Mouse (Mus musculus) hindbrain, embryonic 15.5 days (tissue): ENCODE measurements at regions not wholly inside any gene's neighbourhood (a gene's known extent, or its start where the extent isn't known, plus 50 kb on each side); places are given as distances from the start of the nearest gene placed in this dataset.

ENCODE experiments used
- ATAC-seq: fragments of 200-750 bp; cut with Nextera tagmentation; 2 replicates; pipeline ENCODE4 v1.8.0; 2017; ENCODE audit warnings: low read depth, moderate number of reproducible peaks, moderate TSS enrichment; ENCODE audit not compliant: low FRiP score
- H3K27ac ChIP-seq: fragments of 300-500 bp; sonication (generic); replicated peaks from 2 replicates; pipeline ENCODE4 v1.5.1; 2015; ENCODE audit warnings: mild to moderate bottlenecking, inconsistent platforms
- H3K27me3 ChIP-seq: fragments of 300-500 bp; sonication (generic); 2 replicates; pipeline ENCODE4 v1.6.1; 2015; ENCODE audit warnings: control low read depth, inconsistent platforms
- H3K36me3 ChIP-seq: fragments of 300-500 bp; sonication (generic); 2 replicates; pipeline ENCODE4 v1.6.1; 2015; ENCODE audit warnings: control low read depth, inconsistent platforms
- H3K4me1 ChIP-seq: fragments of 300-500 bp; sonication (generic); replicated peaks from 2 replicates; pipeline ENCODE4 v1.6.1; 2015; ENCODE audit warnings: control low read depth, inconsistent platforms
- H3K4me2 ChIP-seq: fragments of 300-500 bp; sonication (generic); 2 replicates; pipeline ENCODE4 v1.6.1; 2015; ENCODE audit warnings: moderate library complexity, mild to moderate bottlenecking, inconsistent platforms
- H3K4me3 ChIP-seq: fragments of 300-500 bp; sonication (generic); 2 replicates; pipeline ENCODE4 v1.5.1; 2015; ENCODE audit warnings: mild to moderate bottlenecking, inconsistent platforms
- H3K9ac ChIP-seq: fragments of 300-500 bp; sonication (generic); 2 replicates; pipeline ENCODE4 v1.6.1; 2015; ENCODE audit warnings: inconsistent platforms
- H3K9me3 ChIP-seq: fragments of 300-500 bp; sonication (generic); 2 replicates; pipeline ENCODE4 v1.6.1; 2016; ENCODE audit warnings: control low read depth, inconsistent platforms
- WGBS: fragments of 180-500 bp; shearing (Covaris S2); methylation state at CpG from one replicate; pipeline ENCODE4 v1.1.7; 2015; 5-methylcytosine and 5-hydroxymethylcytosine counted together

- H3K4me3 ChIP-seq = no peak overlapping the region
- no peak overlapping the region for H3K9ac ChIP-seq
- H3K9me3 ChIP-seq = no peaks in the 10 kb centered on the region
- WGBS = 32% methylated on average over 4 of the region's 4 CpGs
- H3K4me2 ChIP-seq = no peak overlapping the region
- no peak for ATAC-seq
- no peaks in the 10 kb centered on the region for H3K36me3 ChIP-seq
- H3K4me1 ChIP-seq = no peaks in the 10 kb centered on the region
- no peak overlapping the region for H3K27ac ChIP-seq
- no peaks in the 10 kb centered on the region for H3K27me3 ChIP-seq
Observed at GRCm38 (mm10) chr12:93549900-93550299, 1700.9 kb upstream of the Sel1l start.

- no peaks in the 10 kb centered on the region for H3K36me3 ChIP-seq
- H3K27ac ChIP-seq = no peak overlapping the region
- 89% methylated on average over 2 of the region's 2 CpGs for WGBS
- no peak overlapping the region for H3K4me2 ChIP-seq
- ATAC-seq = no peak
- H3K4me3 ChIP-seq = no peak overlapping the region
- H3K4me1 ChIP-seq = no peaks in the 10 kb centered on the region
- no peaks in the 10 kb centered on the region for H3K9me3 ChIP-seq
- no peak overlapping the region for H3K9ac ChIP-seq
- no peaks in the 10 kb centered on the region for H3K27me3 ChIP-seq
Observed at GRCm38 (mm10) chr12:93523465-93523864, 1674.5 kb upstream of the Sel1l start.

DNA sequence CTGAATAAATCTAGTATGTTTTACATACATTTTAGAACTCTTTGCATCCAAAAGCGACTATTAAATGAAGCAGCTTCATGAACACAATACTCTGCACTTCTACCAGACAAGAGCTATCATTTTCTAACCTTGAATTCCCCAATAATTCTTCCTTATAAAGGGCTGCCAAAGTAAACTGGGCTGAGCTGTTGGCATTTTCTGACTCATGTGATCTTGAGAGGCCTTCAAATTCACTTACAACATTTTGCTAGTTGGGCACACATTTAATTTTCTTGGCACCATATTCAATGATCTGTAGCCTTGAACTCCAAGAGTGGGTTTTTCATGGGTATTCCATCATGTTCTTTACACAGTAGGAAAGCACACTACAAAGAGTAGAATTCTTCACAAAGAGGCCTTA lies 1637.4 kb upstream of the Sel1l start:
- Histone ChIP-seq H3K27me3 (no peaks in the 10 kb centered on the region), H3K4me2 (no peak overlapping the region), H3K9ac (no peak overlapping the region), H3K27ac (no peak overlapping the region), H3K9me3 (no peaks in the 10 kb centered on the region), H3K4me1 (no peaks in the 10 kb centered on the region), H3K4me3 (no peak overlapping the region), H3K36me3 (no peaks in the 10 kb centered on the region)
- 92% methylated on average over 1 of the region's 1 CpGs for WGBS
- no peak for ATAC-seq

GRCm38 (mm10) chr12:93462106-93462505 lies 1613.1 kb upstream of the Sel1l start:
- H3K4me2 ChIP-seq = no peak overlapping the region
- no peaks in the 10 kb centered on the region for H3K27me3 ChIP-seq
- H3K4me1 ChIP-seq = no peaks in the 10 kb centered on the region
- no peak for ATAC-seq
- no peak overlapping the region for H3K27ac ChIP-seq
- no peaks in the 10 kb centered on the region for H3K36me3 ChIP-seq
- no peak overlapping the region for H3K9ac ChIP-seq
- H3K4me3 ChIP-seq = no peak overlapping the region
- H3K9me3 ChIP-seq = no peaks in the 10 kb centered on the region

DNA sequence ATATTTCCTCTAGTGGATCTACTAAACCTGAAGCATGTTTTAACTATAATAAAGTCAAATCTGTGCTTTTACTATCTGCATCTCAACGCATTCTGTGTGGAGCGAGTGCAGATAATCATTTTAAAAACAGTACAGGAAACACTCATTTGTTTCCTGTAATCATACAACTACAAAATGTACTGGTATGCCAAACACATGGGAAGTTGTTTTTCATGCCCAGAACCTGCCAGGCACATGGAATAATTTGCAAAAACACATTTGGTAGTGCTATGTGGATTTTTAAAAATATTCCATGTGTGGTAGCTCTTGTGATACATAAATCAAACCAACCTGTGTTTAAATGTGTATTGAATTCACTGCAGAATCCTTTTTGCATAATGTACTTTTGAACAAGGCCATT lies 1600.5 kb upstream of the Sel1l start:
- Histone ChIP-seq H3K27me3 (no peaks in the 10 kb centered on the region), H3K4me2 (no peak overlapping the region), H3K4me1 (no peaks in the 10 kb centered on the region), H3K36me3 (no peaks in the 10 kb centered on the region), H3K9ac (no peak overlapping the region), H3K9me3 (no peaks in the 10 kb centered on the region), H3K27ac (no peak overlapping the region), H3K4me3 (no peak overlapping the region)
- no peak for ATAC-seq
- WGBS = 93% methylated on average over 2 of the region's 2 CpGs

DNA sequence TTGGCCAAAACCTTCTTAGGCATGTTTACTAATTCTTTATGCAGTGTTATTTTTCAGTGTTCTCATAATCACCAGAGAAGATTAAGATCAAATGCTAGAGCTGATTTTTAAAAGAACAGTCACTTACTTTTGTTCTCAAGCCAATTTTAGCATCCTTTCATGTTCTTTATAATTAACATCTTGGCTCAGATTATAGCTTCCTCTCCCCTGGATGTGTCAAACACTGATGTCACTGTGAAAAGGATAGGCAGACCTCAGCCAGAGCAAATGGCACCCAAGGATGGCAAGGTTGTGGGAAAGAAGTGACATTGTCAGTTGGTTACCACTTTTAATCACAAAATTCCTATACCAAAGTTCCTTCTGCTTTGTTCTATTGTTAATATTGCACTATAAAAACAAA lies 1580.3 kb upstream of the Sel1l start:
- ATAC-seq = no peak
- no peaks in the 10 kb centered on the region for H3K27me3 ChIP-seq
- no peak overlapping the region for H3K4me3 ChIP-seq
- no peak overlapping the region for H3K4me2 ChIP-seq
- no peak overlapping the region for H3K9ac ChIP-seq
- no peaks in the 10 kb centered on the region for H3K9me3 ChIP-seq
- H3K4me1 ChIP-seq = no peaks in the 10 kb centered on the region
- H3K36me3 ChIP-seq = no peaks in the 10 kb centered on the region
- no peak overlapping the region for H3K27ac ChIP-seq

- H3K9ac ChIP-seq = no peak overlapping the region
- WGBS = 52% methylated on average over 2 of the region's 2 CpGs
- H3K27me3 ChIP-seq = no peaks in the 10 kb centered on the region
- H3K27ac ChIP-seq = no peak overlapping the region
- H3K9me3 ChIP-seq = no peaks in the 10 kb centered on the region
- no peak overlapping the region for H3K4me3 ChIP-seq
- H3K4me1 ChIP-seq = no peaks in the 10 kb centered on the region
- no peak for ATAC-seq
- no peak overlapping the region for H3K4me2 ChIP-seq
- H3K36me3 ChIP-seq = no peaks in the 10 kb centered on the region
Observed at GRCm38 (mm10) chr12:93427988-93428387, 1579.0 kb upstream of the Sel1l start.

GRCm38 (mm10) chr12:93416381-93416780 lies 1567.4 kb upstream of the Sel1l start:
- Histone ChIP-seq H3K4me2 (no peak overlapping the region), H3K36me3 (no peaks in the 10 kb centered on the region), H3K27ac (no peak overlapping the region), H3K4me1 (no peaks in the 10 kb centered on the region), H3K9ac (no peak overlapping the region), H3K27me3 (no peaks in the 10 kb centered on the region), H3K9me3 (no peaks in the 10 kb centered on the region), H3K4me3 (no peak overlapping the region)
- 44% methylated on average over 6 of the region's 6 CpGs for WGBS
- ATAC-seq = no peak

GRCm38 (mm10) chr12:93415791-93416190 lies 1566.8 kb upstream of the Sel1l start:
- no peak overlapping the region for H3K9ac ChIP-seq
- 59% methylated on average over 1 of the region's 1 CpGs for WGBS
- no peaks in the 10 kb centered on the region for H3K4me1 ChIP-seq
- no peak for ATAC-seq
- no peaks in the 10 kb centered on the region for H3K9me3 ChIP-seq
- H3K4me3 ChIP-seq = no peak overlapping the region
- no peak overlapping the region for H3K4me2 ChIP-seq
- no peaks in the 10 kb centered on the region for H3K27me3 ChIP-seq
- no peaks in the 10 kb centered on the region for H3K36me3 ChIP-seq
- no peak overlapping the region for H3K27ac ChIP-seq

DNA sequence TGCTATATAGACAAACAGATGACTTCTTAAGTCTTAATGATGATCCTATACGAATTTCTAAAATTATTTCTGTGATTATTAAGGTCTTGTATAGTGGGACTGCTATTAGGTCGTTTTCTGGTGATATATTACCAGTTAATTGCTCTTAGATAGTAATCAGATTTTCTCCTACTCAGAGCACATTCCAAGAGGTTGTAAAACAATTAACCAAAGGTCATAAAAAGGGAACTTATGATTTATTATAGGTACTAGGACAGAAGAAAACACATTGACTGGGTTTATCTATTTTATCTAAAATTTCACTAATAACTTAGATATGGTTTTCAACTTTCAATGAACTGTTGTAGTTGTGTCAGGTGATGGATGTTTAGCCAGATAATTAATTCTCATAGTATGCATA lies 1536.6 kb upstream of the Sel1l start:
- no peak overlapping the region for H3K27ac ChIP-seq
- no peak overlapping the region for H3K4me2 ChIP-seq
- H3K9me3 ChIP-seq = no peaks in the 10 kb centered on the region
- no peak overlapping the region for H3K9ac ChIP-seq
- no peaks in the 10 kb centered on the region for H3K36me3 ChIP-seq
- H3K4me3 ChIP-seq = no peak overlapping the region
- no peaks in the 10 kb centered on the region for H3K27me3 ChIP-seq
- WGBS = 54% methylated on average over 2 of the region's 2 CpGs
- no peak for ATAC-seq
- no peaks in the 10 kb centered on the region for H3K4me1 ChIP-seq

DNA sequence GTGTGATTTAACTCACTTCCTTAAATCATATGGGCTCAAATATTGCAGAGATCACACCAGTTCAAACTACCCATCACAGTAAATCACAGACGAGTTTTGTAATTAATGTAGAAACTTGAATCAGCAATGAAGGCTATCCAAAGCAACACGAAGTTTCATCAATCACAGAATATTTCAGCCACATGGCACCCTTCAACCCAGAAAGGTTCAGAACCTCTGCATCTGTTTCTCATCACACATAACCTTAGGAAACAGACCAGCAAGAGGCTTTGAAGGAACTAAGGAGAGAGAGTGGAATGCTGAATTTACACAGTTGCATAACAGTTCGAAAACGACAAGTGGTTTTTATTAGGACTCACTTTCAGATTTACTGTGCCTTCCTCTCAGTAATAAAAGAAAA lies 1494.0 kb upstream of the Sel1l start:
- H3K9ac ChIP-seq = no peak overlapping the region
- H3K4me2 ChIP-seq = no peak overlapping the region
- ATAC-seq = no peak
- no peaks in the 10 kb centered on the region for H3K9me3 ChIP-seq
- WGBS = 78% methylated on average over 4 of the region's 4 CpGs
- no peaks in the 10 kb centered on the region for H3K36me3 ChIP-seq
- no peak overlapping the region for H3K27ac ChIP-seq
- H3K4me1 ChIP-seq = no peaks in the 10 kb centered on the region
- H3K4me3 ChIP-seq = no peak overlapping the region
- no peaks in the 10 kb centered on the region for H3K27me3 ChIP-seq

DNA sequence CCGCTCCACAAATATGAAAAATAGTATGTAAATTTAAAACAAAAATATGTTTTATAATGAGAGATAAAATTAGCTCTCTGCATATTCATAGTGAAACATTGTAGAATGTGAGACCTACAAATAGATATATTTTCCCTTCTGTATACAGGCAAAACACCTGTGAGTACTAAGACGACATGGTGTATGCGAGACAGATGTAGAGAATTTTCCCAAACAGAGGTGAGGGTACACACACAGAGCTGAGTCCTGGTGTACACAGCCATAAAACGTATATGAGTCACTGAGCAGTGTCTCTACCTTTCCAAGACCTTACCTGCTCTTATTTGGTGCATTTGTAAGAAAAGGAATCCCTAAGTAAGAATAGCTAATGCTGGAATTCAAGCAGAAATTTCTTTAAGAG lies 1493.6 kb upstream of the Sel1l start:
- Histone ChIP-seq H3K27ac (no peak overlapping the region), H3K4me1 (no peaks in the 10 kb centered on the region), H3K36me3 (no peaks in the 10 kb centered on the region), H3K4me3 (no peak overlapping the region), H3K4me2 (no peak overlapping the region), H3K9me3 (no peaks in the 10 kb centered on the region), H3K27me3 (no peaks in the 10 kb centered on the region), H3K9ac (no peak overlapping the region)
- 86% methylated on average over 4 of the region's 4 CpGs for WGBS
- no peak for ATAC-seq

- Histone ChIP-seq H3K4me2 (no peak overlapping the region), H3K9me3 (no peaks in the 10 kb centered on the region), H3K4me1 (no peaks in the 10 kb centered on the region), H3K27me3 (no peaks in the 10 kb centered on the region), H3K4me3 (no peak overlapping the region), H3K9ac (no peak overlapping the region), H3K27ac (no peak overlapping the region), H3K36me3 (no peaks in the 10 kb centered on the region)
- no peak for ATAC-seq
- 87% methylated on average over 1 of the region's 1 CpGs for WGBS
Observed at GRCm38 (mm10) chr12:93335520-93335919, 1486.6 kb upstream of the Sel1l start.

DNA sequence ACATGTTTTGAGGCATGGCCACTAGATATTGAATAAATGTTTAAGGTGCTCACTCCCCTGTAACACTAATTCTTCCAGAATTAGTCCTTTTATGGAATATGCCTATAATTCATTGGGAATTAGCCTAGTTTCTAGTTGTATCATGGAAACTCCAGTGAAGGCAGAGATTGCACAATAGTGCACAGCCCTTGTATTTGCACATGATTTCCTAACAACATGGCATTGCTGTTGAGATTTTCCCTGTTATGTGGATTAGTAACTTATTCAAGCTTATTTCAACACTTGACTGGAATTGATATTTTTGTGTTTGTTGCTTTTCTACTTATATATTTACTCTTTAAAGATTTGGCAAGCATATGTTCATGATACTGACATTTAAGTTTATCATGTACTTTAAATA lies 1463.3 kb upstream of the Sel1l start:
- ATAC-seq = no peak
- H3K27me3 ChIP-seq = no peaks in the 10 kb centered on the region
- no peaks in the 10 kb centered on the region for H3K4me1 ChIP-seq
- H3K9ac ChIP-seq = no peak overlapping the region
- no peak overlapping the region for H3K4me2 ChIP-seq
- no peaks in the 10 kb centered on the region for H3K9me3 ChIP-seq
- H3K27ac ChIP-seq = no peak overlapping the region
- no peak overlapping the region for H3K4me3 ChIP-seq
- no peaks in the 10 kb centered on the region for H3K36me3 ChIP-seq
